Mouse (Mus musculus) urinary bladder, postnatal 0 days (tissue): Measurements from ENCODE around the gene Bend6. TPM values are rescaled to one million over a fixed set of nuclear protein-coding genes. Genes with fewer than 3 reads are reported as not detected.

Source experiments
- polyA plus RNA-seq: library from polyadenylated mRNA; unstranded; fragments of >200 nt; fragmentation: Nextera tagmentation; extraction: Ambion mirVana; gene quantifications from 2 replicates; pipeline ENCODE4 v1.2.1, GENCODE M21; 2015

Bend6 gene
- polyA plus RNA-seq, result 0.84 and 1.1 TPM in 2 replicates

DNA sequence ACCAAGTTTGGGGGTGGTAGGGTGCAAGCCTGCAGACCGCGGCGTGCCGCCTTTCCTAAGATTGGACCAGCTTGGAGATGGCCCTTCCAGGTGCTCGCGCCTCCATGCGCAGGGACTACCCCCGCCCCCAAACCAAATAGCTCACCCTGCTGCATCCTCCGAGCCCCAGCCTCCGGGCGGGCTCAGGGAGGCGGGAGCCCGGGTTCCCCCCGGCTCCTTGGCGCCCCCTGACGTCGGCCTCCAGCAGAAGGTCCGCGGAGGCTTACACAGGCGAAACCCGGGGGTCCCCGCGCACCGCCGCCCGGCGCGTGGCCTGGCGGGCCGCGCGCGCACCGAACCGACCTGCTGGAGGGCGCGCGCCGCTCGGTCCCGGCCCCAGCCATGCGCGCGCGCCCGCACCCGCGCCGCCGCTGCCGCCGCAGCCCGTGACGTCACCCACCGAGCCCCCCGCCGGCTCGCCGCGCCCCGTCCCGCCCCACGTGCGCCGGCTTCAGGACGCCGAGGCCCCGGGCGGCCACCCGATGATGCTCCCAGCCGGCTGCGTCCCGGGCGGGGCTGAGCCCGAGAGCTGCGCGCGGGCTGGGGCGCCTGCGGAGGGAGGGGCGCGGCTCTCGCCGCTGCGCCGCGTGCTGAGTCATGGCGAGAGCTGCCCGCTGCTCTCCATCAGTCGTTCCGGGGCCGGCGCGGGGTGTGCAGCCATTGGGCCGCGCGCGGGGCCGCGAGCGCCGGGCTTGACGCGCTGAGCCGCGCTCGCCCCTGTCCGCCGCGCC, at the start of gene Bend6:
Bend6 (minus strand) TSS at position 396 of the 770 bp plus-strand sequence.

DNA sequence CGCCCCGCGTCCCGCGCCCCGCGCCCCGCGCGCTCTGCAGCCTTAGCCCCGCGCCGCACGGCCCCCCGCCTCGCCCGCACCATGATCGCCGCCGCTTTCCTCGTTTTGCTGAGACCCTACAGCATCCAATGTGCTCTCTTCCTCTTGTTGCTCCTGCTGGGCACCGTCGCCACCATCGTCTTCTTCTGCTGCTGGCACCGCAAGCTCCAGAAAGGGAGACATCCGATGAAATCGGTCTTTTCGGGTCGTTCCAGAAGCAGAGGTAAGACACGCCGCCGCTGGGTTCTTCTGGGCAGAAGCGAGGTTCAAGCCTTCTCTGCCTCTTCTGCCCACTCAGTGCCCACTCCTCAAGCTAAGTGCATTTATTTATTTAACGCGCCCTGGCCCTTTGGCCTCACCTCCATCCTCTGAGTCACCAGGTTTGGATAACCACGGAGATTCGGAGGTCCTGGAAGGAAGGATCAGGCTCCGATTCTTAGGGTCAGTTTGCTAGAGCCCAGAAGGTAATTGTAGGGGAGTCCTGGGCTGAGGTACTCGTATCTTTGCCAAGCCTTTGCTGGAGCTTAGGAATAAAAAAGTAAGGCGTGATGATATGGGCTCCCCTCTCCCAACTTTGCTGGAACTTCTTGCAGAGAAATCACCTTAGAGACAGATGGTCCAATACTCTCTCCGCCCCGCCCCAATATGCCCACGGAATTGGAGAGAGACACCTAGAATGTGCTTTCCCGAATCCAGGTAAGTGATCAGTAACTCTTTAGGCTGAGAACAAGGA, 761 bp upstream of the Bend6 start, which contains the start of gene Dst:
Dst (plus strand) TSS at position 35 of the 772 bp plus-strand sequence.

GRCm38 (mm10) chr1:33813868-33814794, 93.5 kb downstream of the Bend6 start, which contains the start of gene Zfp451:
TSS of gene Zfp451 (minus strand) at chr1:33814595.

Other genes starting within 250 kb of the Bend6 start
- 10.0 and 13.1 TPM in 2 replicates for gene Prim2, start 238.0 kb downstream of the Bend6 start, polyA plus RNA-seq
- gene Rab23, start 187.9 kb downstream of the Bend6 start, polyA plus RNA-seq, result 19.1 and 22.7 TPM in 2 replicates
- gene Bag2, start 150.0 kb downstream of the Bend6 start, polyA plus RNA-seq, result 153 and 188 TPM in 2 replicates
- gene Zfp451, start 93.2 kb downstream of the Bend6 start, polyA plus RNA-seq, result 12.2 and 14.0 TPM in 2 replicates
- gene Dst, start 409 bp upstream of the Bend6 start, polyA plus RNA-seq, result 22.1 and 24.2 TPM in 2 replicates